Mouse (Mus musculus): ENCODE measurements around the gene Marcks.

DNA sequence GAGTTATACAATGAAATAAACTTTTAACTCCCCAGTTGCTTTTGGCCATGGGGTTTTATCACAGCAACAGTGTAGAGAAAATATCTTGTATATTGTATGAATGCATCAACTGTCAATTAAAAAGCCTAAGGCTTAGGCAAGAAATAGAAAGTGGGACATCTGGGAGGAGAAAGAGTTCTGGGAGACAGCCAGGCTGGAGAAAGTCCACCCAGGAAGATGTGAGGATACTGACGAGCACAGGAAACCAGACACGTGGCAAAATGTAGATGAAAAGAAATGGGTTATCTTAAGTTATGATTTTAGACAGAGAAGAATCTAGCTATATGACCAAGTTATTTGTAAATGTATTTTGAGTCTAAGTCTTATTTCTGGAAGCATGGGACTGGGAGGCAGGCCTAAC is 27.3 kb downstream of the Marcks start:
- no peak for TF ChIP-seq CHD2 (IDR thresholded peaks at IDR 0.05; ENCODE audit: low read depth, low read length)
- TF ChIP-seq ZC3H11A (IDR thresholded peaks at IDR 0.05; ENCODE audit: borderline replicate concordance, low read depth, low read length), result no peak
- no peak for TF ChIP-seq ZNF384 (IDR thresholded peaks at IDR 0.05; ENCODE audit: low read depth, low read length)
- no peak for TF ChIP-seq MAFK (IDR thresholded peaks at IDR 0.05; ENCODE audit: insufficient read depth, low read depth, low read length)
- no peak for TF ChIP-seq HCFC1 (IDR thresholded peaks at IDR 0.05; ENCODE audit: borderline replicate concordance, insufficient read depth, low read length)

Measured in ES-E14 (cell line).